Mouse (Mus musculus): ENCODE data around the gene Col23a1.
A peak's percentile ranks its signal among the peaks of the same experiment; 100 is the strongest.
"Not testable (repeated sequence)": the region's sequence is repeated elsewhere in the genome, so short reads cannot be mapped to it uniquely, and the experiment has no call there.

The Col23a1 gene

DNA sequence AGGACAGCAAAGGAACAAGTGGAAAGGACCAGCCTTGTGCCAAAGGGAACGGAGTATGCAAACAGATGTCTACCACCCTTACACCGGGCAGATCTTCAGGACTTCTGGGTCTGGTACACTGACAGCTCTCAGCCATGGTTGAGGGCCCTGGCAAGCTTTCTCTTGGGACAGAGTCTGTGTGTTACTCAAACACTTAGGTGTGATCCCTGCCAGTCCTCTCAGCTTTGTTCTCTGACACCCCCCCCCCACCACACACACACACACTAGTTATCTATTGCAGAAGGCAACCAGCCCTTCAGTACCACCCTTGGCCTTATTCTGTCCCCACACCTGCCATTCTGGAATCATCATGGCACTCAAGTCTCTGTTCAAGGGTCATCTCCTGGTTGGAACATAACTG lies 332.1 kb downstream of the Col23a1 start:
- no peak for DNase-seq (ENCODE audit: low spot score)

GRCm38 (mm10) chr11:51622971-51623491 lies 333.3 kb downstream of the Col23a1 start:
- DNase-seq (ENCODE audit: low spot score), result peak; percentile 76

GRCm38 (mm10) chr11:51625187-51625820 lies 335.6 kb downstream of the Col23a1 start:
- DNase-seq (ENCODE audit: low spot score), result no peak

DNA sequence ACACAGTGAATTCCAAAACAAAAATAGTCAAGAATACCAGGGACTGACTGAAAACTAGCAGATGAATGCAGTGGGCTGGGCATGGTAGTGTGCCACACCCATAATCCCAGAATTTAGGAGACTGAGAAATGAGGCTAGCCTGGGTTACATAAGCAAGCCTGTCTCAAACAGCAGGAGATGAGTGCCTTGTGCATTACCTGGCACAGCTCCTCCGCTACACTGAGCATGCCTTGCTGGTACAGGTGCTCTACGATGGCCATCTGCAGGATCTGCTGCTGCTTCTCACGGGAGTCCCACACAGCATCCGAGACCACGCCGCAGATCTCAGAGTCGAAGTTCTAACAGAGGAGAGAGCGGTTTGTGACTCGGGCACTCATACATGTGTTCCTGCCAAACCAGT lies 337.7 kb downstream of the Col23a1 start:
- DNase-seq (ENCODE audit: low spot score), result no peak

DNA sequence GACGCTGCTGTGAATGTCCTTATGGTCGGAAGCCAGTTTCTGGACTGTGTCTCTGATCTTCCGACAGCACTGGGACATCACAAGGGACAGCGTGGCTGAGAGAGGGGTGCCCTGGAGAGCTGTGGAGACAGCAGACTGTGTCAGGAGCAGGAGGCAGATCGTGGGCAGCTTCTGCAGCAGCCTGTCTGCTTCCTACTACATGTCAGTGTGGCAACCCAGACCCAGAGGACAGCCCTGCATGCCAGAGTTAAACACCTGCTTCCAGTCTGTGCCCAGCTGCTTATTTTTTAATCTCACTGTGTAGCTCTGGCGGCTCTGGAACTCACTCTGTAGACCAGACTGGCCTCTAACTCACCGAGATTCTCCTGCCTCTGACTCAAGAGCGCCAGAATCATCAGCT lies 338.2 kb downstream of the Col23a1 start:
- no peak for DNase-seq (ENCODE audit: low spot score)

- DNase-seq (ENCODE audit: low spot score), result no peak
Observed at GRCm38 (mm10) chr11:51629651-51630314, 340.1 kb downstream of the Col23a1 start.

GRCm38 (mm10) chr11:51632130-51632753 lies 342.5 kb downstream of the Col23a1 start:
- DNase-seq (ENCODE audit: low spot score), result no peak

GRCm38 (mm10) chr11:51633200-51633599 lies 343.5 kb downstream of the Col23a1 start:
- not testable (repeated sequence) for DNase-seq (ENCODE audit: low spot score)
